Mouse (Mus musculus) hindbrain, embryonic 14.5 days (tissue): Measurements from ENCODE around the gene Sec14l4. TPM values are rescaled to one million over a fixed set of nuclear protein-coding genes. Genes with fewer than 3 reads are reported as not detected.

ENCODE experiments used
- polyA plus RNA-seq: library from polyadenylated mRNA; unstranded; fragments of >200 nt; fragmentation: Nextera tagmentation; extraction: Ambion mirVana; gene quantifications from 2 replicates; pipeline ENCODE4 v1.2.1, GENCODE M21; 2014

The Sec14l4 gene
- polyA plus RNA-seq, 1 experiment from 2014 or later: not detected

Other genes with a start within 250 kb of the Sec14l4 start
- gene Osbp2, start 167.6 kb upstream of the Sec14l4 start, polyA plus RNA-seq: 23.8 and 27.9 TPM in 2 replicates
- 0.13 and 0.28 TPM in 2 replicates for gene 4921536K21Rik, start 136.4 kb upstream of the Sec14l4 start, polyA plus RNA-seq
- 29.2 and 30.2 TPM in 2 replicates for gene Dusp18, start 136.2 kb upstream of the Sec14l4 start, polyA plus RNA-seq
- gene Slc35e4, start 116.8 kb upstream of the Sec14l4 start, polyA plus RNA-seq: 11.2 and 14.2 TPM in 2 replicates
- gene Tcn2, start 99.3 kb upstream of the Sec14l4 start, polyA plus RNA-seq: 31.0 and 31.4 TPM in 2 replicates
- 45.1 and 48.0 TPM in 2 replicates for gene Pes1, start 67.5 kb upstream of the Sec14l4 start, polyA plus RNA-seq
- gene 4930556J24Rik, start 54.7 kb upstream of the Sec14l4 start, polyA plus RNA-seq: 0.23 TPM in 2 replicates
- 8.1 and 9.1 TPM in 2 replicates for gene Gal3st1, start 47.8 kb upstream of the Sec14l4 start, polyA plus RNA-seq
- gene Sec14l3, start 33.4 kb downstream of the Sec14l4 start, polyA plus RNA-seq: 0.54 and 0.63 TPM in 2 replicates
- 9.3 and 10.6 TPM in 2 replicates for gene Mtfp1, start 64.0 kb downstream of the Sec14l4 start, polyA plus RNA-seq
- gene Sec14l2, start 92.0 kb downstream of the Sec14l4 start, polyA plus RNA-seq: 3.6 and 4.1 TPM in 2 replicates
- 46.4 and 48.2 TPM in 2 replicates for gene Rnf215, start 103.7 kb downstream of the Sec14l4 start, polyA plus RNA-seq
- 6.3 and 7.3 TPM in 2 replicates for gene Ccdc157, start 128.8 kb downstream of the Sec14l4 start, polyA plus RNA-seq
- gene Sf3a1, start 128.9 kb downstream of the Sec14l4 start, polyA plus RNA-seq: 49.3 and 54.7 TPM in 2 replicates
- 23.7 and 25.6 TPM in 2 replicates for gene Tbc1d10a, start 155.3 kb downstream of the Sec14l4 start, polyA plus RNA-seq
- 3.8 and 4.5 TPM in 2 replicates for gene Castor1, start 186.8 kb downstream of the Sec14l4 start, polyA plus RNA-seq
- not detected in 2 replicates for gene Osm, start 205.0 kb downstream of the Sec14l4 start, polyA plus RNA-seq
- gene Lif, start 226.1 kb downstream of the Sec14l4 start, polyA plus RNA-seq: 0.29 TPM in 1 of 2 replicates, not detected in the other